Mouse (Mus musculus): ENCODE measurements around the gene Ugt1a6b. TPM values are rescaled to one million over a fixed set of nuclear protein-coding genes. Genes with fewer than 3 reads are reported as not detected.
"Not testable (repeated sequence)": the region's sequence is repeated elsewhere in the genome, so short reads cannot be mapped to it uniquely, and the experiment has no call there.

Ugt1a6b gene
- polyA plus RNA-seq, 1 experiment from 2014 or later = 0.55 TPM

DNA sequence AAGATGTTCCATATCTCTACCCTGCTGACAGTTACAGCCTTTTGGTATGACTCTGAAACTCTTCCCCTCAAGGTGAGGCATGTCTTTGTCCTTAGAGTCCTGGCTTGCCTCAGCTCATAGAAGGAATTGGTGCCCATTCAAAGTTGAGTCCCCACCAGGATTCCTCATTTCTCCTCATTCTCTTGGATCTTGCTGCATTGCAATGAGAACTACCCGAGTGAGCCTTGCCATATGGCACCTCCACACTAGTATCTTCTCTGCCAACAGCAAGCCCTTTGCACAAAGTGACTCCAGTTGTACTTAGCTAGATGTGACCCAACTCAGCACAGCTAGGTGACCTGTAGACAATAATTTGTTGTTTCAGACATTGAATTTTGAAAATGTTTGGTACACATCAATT is 120.5 kb downstream of the Ugt1a6b start:
- no peak for TF ChIP-seq CTCF (IDR thresholded peaks at IDR 0.05; ENCODE audit: low read depth)
- Histone ChIP-seq H3K27ac (no peak overlapping the region), H3K9ac (ENCODE audit: low read depth, low read length) (no peak overlapping the region), H3K4me2 (ENCODE audit: low read length) (no peak overlapping the region), H3K9me3 (replicated peaks; ENCODE audit: low read length) (peaks cover 7% of the 10 kb centered on the region; the same call in 1 of the 2 replicates), H3K27me3 (ENCODE audit: insufficient read depth, low read length) (no peaks in the 10 kb centered on the region), H3K4me1 (replicated peaks; ENCODE audit: insufficient read depth, low read length) (no peaks in the 10 kb centered on the region), H3K4me3 (replicated peaks; ENCODE audit: low read depth, low read length) (no peak overlapping the region), H3K36me3 (ENCODE audit: insufficient read depth, low read length) (no peaks in the 10 kb centered on the region)
- ATAC-seq (replicated peaks; ENCODE audit: low FRiP score, low read depth) = no peak
- no peak for DNase-seq (ENCODE audit: low spot score)
- WGBS = 51% methylated on average over 1 of the region's 1 CpGs

DNA sequence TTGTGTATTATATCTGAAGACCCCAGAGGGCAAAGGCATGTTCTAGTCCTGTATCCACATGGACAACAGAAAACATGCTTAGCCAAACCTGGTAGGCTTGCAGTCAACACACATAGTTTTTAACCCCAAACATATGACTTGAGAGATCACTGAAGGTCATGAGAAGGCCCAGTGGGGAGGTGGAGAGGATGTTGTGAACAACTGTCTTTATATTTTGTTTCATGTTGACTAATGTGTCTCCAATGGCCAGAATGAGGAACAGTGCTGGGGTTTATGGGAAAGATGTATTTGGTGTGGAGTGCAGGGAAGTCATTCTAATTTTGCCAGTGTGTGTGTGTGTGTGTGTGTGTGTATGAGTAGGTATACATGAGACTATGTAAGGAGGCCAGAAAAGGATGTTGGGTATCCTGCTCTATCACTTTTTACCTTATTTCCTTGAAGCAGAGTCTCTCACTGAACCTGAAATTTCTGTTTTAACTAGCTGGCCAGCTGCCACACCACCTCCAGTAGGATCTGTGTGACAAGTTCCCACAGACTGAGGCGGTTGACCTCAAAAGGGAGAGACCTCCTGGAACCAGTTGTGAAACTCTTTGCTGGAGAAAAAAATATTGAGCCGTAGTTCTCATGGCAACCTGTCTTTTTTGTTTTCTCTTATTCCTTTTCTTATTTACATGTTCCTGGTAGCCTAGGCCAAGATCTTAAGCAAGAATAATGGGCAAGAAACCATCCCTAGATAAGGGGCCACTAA is 121.2 kb downstream of the Ugt1a6b start:
- Histone ChIP-seq H3K4me2 (ENCODE audit: low read length) (no peak overlapping the region), H3K9me3 (replicated peaks; ENCODE audit: low read length) (peaks cover 13% of the 10 kb centered on the region; the same call in 1 of the 2 replicates), H3K27ac (no peak overlapping the region), H3K4me3 (replicated peaks; ENCODE audit: low read depth, low read length) (no peak overlapping the region), H3K36me3 (ENCODE audit: insufficient read depth, low read length) (no peaks in the 10 kb centered on the region), H3K9ac (ENCODE audit: low read depth, low read length) (no peak overlapping the region), H3K4me1 (replicated peaks; ENCODE audit: insufficient read depth, low read length) (no peaks in the 10 kb centered on the region), H3K27me3 (ENCODE audit: insufficient read depth, low read length) (no peaks in the 10 kb centered on the region)
- no peak for ATAC-seq (replicated peaks; ENCODE audit: low FRiP score, low read depth)
- WGBS = 68% methylated on average over 2 of the region's 2 CpGs
- DNase-seq (ENCODE audit: low spot score) = no peak
- TF ChIP-seq CTCF (IDR thresholded peaks at IDR 0.05; ENCODE audit: low read depth) = no peak

DNA sequence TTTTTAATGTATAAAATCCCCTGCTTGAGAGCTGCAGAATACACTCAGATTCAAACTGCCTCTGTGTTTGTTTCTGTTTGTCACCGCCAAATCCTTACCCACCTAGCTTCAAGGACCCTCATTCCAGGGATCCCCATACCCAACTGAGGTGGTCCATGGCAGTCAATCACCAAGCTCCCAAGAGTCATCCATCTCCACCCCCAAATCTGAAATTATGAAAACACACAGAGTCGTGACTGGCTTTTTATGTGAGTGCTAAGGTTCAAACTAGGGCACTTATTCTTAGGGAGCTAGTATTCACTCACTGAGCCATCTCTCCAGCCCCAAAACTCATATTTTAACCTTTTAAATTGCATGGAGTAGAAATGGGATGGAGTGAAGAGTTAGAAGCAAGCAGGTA is 122.2 kb downstream of the Ugt1a6b start:
- H3K4me1 ChIP-seq (replicated peaks; ENCODE audit: insufficient read depth, low read length); DNase-seq (ENCODE audit: low spot score); H3K9ac ChIP-seq (ENCODE audit: low read depth, low read length); H3K36me3 ChIP-seq (ENCODE audit: insufficient read depth, low read length); H3K4me3 ChIP-seq (replicated peaks; ENCODE audit: low read depth, low read length); ATAC-seq (replicated peaks; ENCODE audit: low FRiP score, low read depth); H3K27me3 ChIP-seq (ENCODE audit: insufficient read depth, low read length); H3K4me2 ChIP-seq (ENCODE audit: low read length); H3K27ac ChIP-seq: not testable (repeated sequence)
- H3K9me3 ChIP-seq (replicated peaks; ENCODE audit: low read length) = peaks cover 22% of the 10 kb centered on the region; the same call in 1 of the 2 replicates
- WGBS = 44% methylated on average over 2 of the region's 2 CpGs

DNA sequence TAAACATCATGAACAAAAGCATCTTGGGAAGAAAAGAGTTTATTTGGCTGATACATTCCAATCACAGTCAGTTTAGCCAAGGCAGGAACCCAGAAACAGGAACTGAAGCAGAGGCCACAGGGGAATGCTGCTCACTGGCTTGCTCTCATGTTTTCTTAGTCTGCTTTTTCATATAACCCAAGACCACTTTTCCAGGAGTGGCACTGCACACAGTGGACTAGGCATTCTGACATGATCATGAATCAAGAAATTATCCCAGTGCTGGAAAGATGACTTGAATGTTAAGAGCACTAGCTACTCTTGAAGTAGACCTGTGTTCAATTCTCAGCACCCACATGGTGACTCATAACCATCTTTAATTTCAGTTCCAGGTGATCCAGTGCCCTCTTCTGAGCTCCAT is 122.7 kb downstream of the Ugt1a6b start:
- H3K9ac ChIP-seq (ENCODE audit: low read depth, low read length) = no peak overlapping the region
- H3K4me1 ChIP-seq (replicated peaks; ENCODE audit: insufficient read depth, low read length) = no peaks in the 10 kb centered on the region
- DNase-seq (ENCODE audit: low spot score) (no peak), ATAC-seq (replicated peaks; ENCODE audit: low FRiP score, low read depth) (no peak)
- no peaks in the 10 kb centered on the region for H3K36me3 ChIP-seq (ENCODE audit: insufficient read depth, low read length)
- H3K27ac ChIP-seq = no peak overlapping the region
- H3K27me3 ChIP-seq (ENCODE audit: insufficient read depth, low read length) = no peaks in the 10 kb centered on the region
- H3K9me3 ChIP-seq (replicated peaks; ENCODE audit: low read length) = peaks cover 23% of the 10 kb centered on the region; the same call in 1 of the 2 replicates
- no peak for TF ChIP-seq CTCF (IDR thresholded peaks at IDR 0.05; ENCODE audit: low read depth)
- H3K4me2 ChIP-seq (ENCODE audit: low read length) = no peak overlapping the region
- no peak overlapping the region for H3K4me3 ChIP-seq (replicated peaks; ENCODE audit: low read depth, low read length)

DNA sequence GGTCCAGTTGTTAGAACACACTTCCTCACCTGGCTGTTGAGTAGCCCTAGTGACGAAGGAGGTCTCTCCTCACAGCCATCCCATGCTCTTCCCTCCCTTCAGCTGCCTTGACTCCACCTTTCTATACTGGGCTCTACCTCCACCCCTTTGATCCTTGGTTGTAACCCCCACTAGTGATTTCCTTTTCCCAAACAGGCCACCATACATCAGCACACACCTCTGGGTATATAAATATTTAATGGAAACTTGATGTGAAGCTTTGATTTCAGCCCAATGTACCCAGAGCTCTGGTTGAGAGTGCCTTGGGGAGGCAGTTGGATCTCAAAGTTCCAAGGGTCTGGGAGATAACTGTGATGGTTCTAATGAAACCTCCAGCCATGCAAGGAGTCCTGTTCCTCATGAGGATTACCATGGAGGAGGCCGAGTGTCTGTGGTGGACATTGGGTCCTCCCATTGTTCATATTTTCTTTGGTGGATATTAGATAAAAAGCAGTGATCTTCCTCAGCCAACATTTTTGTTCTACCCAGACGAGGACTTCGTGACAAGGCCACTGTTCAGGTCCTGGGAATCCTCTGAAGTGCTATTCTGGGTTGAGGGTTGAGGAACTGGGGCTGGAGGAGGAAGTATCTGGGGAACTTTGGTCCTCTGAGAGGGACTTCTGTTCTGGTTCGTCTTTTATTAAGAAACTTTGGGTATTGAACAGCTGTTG is 123.8 kb downstream of the Ugt1a6b start, which contains the start of gene Mroh2a:
Gene Mroh2a, plus strand, starts transcription at position 317 of the 710 bp plus-strand sequence.
- no peaks in the 10 kb centered on the region for H3K27me3 ChIP-seq (ENCODE audit: insufficient read depth, low read length)
- H3K27ac ChIP-seq = no peak within 1 kb of the TSS
- no peak within 1 kb of the TSS for H3K4me2 ChIP-seq (ENCODE audit: low read length)
- WGBS = 57% methylated on average over 5 of the region's 5 CpGs
- no peak within 1 kb of the TSS for H3K9ac ChIP-seq (ENCODE audit: low read depth, low read length)
- DNase-seq (ENCODE audit: low spot score) (no peak), ATAC-seq (replicated peaks; ENCODE audit: low FRiP score, low read depth) (no peak)
- TF ChIP-seq CTCF (IDR thresholded peaks at IDR 0.05; ENCODE audit: low read depth) = no peak
- no peaks in the 10 kb centered on the region for H3K36me3 ChIP-seq (ENCODE audit: insufficient read depth, low read length)
- H3K4me1 ChIP-seq (replicated peaks; ENCODE audit: insufficient read depth, low read length) = no peaks in the 10 kb centered on the region
- H3K4me3 ChIP-seq (replicated peaks; ENCODE audit: low read depth, low read length) = no peak within 1 kb of the TSS
- H3K9me3 ChIP-seq (replicated peaks; ENCODE audit: low read length) = peaks cover 34% of the 10 kb centered on the region; the same call in 1 of the 2 replicates

DNA sequence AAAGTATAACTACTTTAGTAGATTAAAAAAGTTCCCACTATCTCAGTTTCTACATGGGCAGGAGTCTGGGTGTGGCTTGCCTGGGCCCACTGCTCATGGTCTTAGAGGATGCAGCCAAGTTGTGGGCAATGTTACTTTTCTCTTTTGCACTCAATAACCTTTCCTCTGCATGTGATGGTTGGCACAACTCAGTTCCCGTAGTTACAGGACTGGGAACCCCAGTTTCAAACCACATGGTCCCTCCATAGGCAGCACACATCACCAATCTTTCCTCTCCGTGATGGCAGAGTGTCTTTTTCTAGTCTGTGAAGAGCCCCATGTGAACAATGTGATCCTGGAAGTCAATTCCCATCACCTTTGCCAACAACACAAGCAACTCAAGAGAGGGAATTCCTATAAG is 124.4 kb downstream of the Ugt1a6b start:
- DNase-seq (ENCODE audit: low spot score) (no peak), ATAC-seq (replicated peaks; ENCODE audit: low FRiP score, low read depth) (no peak)
- H3K4me3 ChIP-seq (replicated peaks; ENCODE audit: low read depth, low read length) = no peak overlapping the region
- H3K9ac ChIP-seq (ENCODE audit: low read depth, low read length) = no peak overlapping the region
- WGBS = 61% methylated on average over 2 of the region's 2 CpGs
- no peak overlapping the region for H3K27ac ChIP-seq
- H3K4me2 ChIP-seq (ENCODE audit: low read length) = no peak overlapping the region
- no peaks in the 10 kb centered on the region for H3K27me3 ChIP-seq (ENCODE audit: insufficient read depth, low read length)
- peaks cover 37% of the 10 kb centered on the region; the same call in 1 of the 2 replicates for H3K9me3 ChIP-seq (replicated peaks; ENCODE audit: low read length)
- no peaks in the 10 kb centered on the region for H3K36me3 ChIP-seq (ENCODE audit: insufficient read depth, low read length)
- no peak for TF ChIP-seq CTCF (IDR thresholded peaks at IDR 0.05; ENCODE audit: low read depth)
- H3K4me1 ChIP-seq (replicated peaks; ENCODE audit: insufficient read depth, low read length) = no peaks in the 10 kb centered on the region
